Mouse (Mus musculus) kidney, embryonic 16.5 days (tissue): ENCODE data around the gene Gm45618. TPM values are rescaled to one million over a fixed set of nuclear protein-coding genes. Genes with fewer than 3 reads are reported as not detected.
A peak's percentile ranks its signal among the peaks of the same experiment; 100 is the strongest.

Experiments used
- ATAC-seq: fragments of 200-750 bp; cut with Nextera tagmentation; 2 replicates; pipeline ENCODE4 v1.8.0; 2017; ENCODE audit warnings: moderate TSS enrichment; ENCODE audit not compliant: low FRiP score, low TSS enrichment
- H3K27ac ChIP-seq: fragments of 300-500 bp; sonication (generic); 2 replicates; pipeline ENCODE4 v1.5.1; 2014; ENCODE audit warnings: low read length
- H3K27me3 ChIP-seq: fragments of 300-500 bp; sonication (generic); 2 replicates; pipeline ENCODE4 v1.6.1; 2014; ENCODE audit warnings: low read length, control low read depth, mixed read lengths; ENCODE audit not compliant: insufficient read depth
- H3K36me3 ChIP-seq: fragments of 300-500 bp; sonication (generic); 2 replicates; pipeline ENCODE4 v1.6.1; 2014; ENCODE audit warnings: low read length, control low read depth, mixed read lengths; ENCODE audit not compliant: insufficient read depth
- H3K4me1 ChIP-seq: fragments of 300-500 bp; sonication (generic); 2 replicates; pipeline ENCODE4 v1.6.1; 2014; ENCODE audit warnings: low read length, control low read depth, mixed read lengths; ENCODE audit not compliant: insufficient read depth
- H3K4me2 ChIP-seq: fragments of 300-500 bp; sonication (generic); replicated peaks from 2 replicates; pipeline ENCODE4 v1.6.1; 2014; ENCODE audit warnings: low read depth, low read length
- H3K4me3 ChIP-seq: fragments of 300-500 bp; sonication (generic); 2 replicates; pipeline ENCODE4 v1.5.1; 2014; ENCODE audit warnings: mild to moderate bottlenecking, low read length
- H3K9ac ChIP-seq: fragments of 300-500 bp; sonication (generic); replicated peaks from 2 replicates; pipeline ENCODE4 v1.6.1; 2014; ENCODE audit warnings: low read length
- H3K9me3 ChIP-seq: fragments of 300-500 bp; sonication (generic); 2 replicates; pipeline ENCODE4 v1.6.1; 2016; ENCODE audit warnings: low read length, control low read depth
- WGBS: fragments of 180-500 bp; shearing (Covaris S2); extraction: QIAGEN DNeasy Blood & Tissue Kit; methylation state at CpG from one replicate; pipeline ENCODE4 v1.1.7; 2014; 5-methylcytosine and 5-hydroxymethylcytosine counted together
- polyA plus RNA-seq: library from polyadenylated mRNA; unstranded; fragments of >200 nt; fragmentation: Nextera tagmentation; extraction: Ambion mirVana; gene quantifications from 2 replicates; pipeline ENCODE4 v1.2.1, GENCODE M21; 2015

Gene Gm45618
- polyA plus RNA-seq, 1 experiment from 2014 or later, result not detected

DNA sequence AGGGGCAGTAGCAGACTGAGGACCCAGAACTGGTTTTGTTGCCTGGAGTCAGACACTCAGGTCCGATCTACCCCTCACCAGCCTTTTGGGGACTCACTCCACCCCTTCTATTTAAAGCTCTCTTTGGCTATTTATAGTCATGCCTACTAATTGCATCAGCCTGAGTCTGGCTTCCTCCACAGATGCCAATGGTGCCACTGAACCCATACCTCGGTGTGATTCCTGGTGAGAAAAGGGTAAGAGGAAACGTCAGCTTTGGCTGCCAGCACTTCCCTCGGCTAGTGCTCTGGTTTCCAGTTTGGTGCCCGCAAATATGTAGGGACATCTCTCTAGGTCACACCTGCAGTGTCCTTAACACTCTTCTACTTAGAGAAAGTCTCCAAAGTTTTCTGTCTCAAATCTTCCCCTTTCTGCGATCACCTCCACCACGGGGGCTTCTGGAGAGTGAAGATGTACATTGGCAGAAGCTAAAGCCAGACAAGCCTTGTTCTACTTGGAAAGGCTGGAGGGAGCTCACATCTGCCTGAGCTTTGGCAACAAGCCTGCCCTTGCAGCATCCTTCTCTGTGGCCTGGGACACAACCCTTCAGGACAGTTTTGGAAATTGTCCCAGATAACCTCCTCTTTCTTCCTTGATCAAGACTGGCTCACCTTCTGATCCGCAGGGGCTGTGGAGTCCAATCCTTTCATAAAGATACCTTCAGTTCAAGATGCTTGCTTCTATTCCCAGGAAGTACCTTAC lies 46.2 kb downstream of the Gm45618 start:
- ATAC-seq, result no peak
- 73% methylated on average over 8 of the region's 8 CpGs for WGBS
- H3K27ac ChIP-seq, result no peak overlapping the region
- H3K4me1 ChIP-seq, result peaks cover 4% of the 10 kb centered on the region; the same call in 1 of the 2 replicates
- no peaks in the 10 kb centered on the region; the same call in 1 of the 2 replicates for H3K27me3 ChIP-seq
- no peak overlapping the region for H3K4me2 ChIP-seq
- H3K9ac ChIP-seq, result no peak overlapping the region
- H3K4me3 ChIP-seq, result no peak overlapping the region
- H3K9me3 ChIP-seq, result no peaks in the 10 kb centered on the region
- H3K36me3 ChIP-seq, result no peaks in the 10 kb centered on the region

DNA sequence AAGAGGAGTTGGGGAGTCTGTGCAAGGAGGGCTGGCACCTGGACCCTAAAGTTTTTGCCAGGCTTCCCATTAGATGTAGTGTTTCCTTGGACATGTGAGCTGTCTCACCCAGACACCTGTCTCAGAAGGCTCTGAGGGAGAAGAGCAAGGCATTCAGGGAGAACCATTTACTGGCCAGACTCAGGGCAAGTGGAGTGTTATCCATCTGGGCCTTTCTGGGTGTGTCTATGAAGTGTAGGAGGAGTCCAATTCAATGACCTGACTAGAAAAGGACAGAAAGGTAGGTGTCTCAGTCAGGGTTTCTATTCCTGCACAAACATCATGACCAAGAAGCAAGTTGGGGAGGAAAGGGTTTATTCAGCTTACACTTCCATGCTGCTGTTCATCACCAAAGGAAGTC lies 48.8 kb downstream of the Gm45618 start:
- Histone ChIP-seq H3K9me3 (no peaks in the 10 kb centered on the region), H3K4me2 (no peak overlapping the region), H3K27me3 (no peaks in the 10 kb centered on the region; the same call in 1 of the 2 replicates), H3K4me3 (no peak overlapping the region), H3K36me3 (no peaks in the 10 kb centered on the region), H3K27ac (no peak overlapping the region), H3K9ac (no peak overlapping the region), H3K4me1 (peaks cover 4% of the 10 kb centered on the region; the same call in 1 of the 2 replicates)
- ATAC-seq, result no peak

DNA sequence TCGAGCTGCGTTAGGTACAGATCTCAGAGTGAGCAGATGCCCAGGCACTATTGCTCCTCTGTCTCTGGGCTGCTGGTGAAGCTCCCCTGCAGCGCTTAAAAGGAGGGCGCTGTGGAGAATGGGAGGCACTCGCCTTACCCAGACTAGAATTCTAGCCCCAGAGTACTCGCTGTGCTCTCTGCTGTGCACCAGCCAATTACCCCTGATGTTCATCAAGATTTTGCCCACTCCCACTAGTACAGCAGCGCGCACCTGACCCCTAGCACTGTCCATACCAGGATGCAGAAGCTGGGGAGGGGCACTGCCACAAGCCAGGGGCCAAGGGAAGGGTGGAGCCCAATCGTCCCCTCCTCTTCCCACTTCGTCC lies 49.3 kb downstream of the Gm45618 start:
- Histone ChIP-seq H3K36me3 (no peaks in the 10 kb centered on the region), H3K27ac (no peak overlapping the region), H3K4me3 (0 out of 2 replicates have a peak overlapping the region, but pooled peaks have one; percentile 8), H3K9ac (no peak overlapping the region), H3K4me2 (peak overlapping the region; percentile 41), H3K4me1 (peaks cover 4% of the 10 kb centered on the region; the same call in 1 of the 2 replicates), H3K9me3 (no peaks in the 10 kb centered on the region), H3K27me3 (no peaks in the 10 kb centered on the region; the same call in 1 of the 2 replicates)
- WGBS, result 5% methylated on average over 8 of the region's 10 CpGs
- ATAC-seq, result 0 out of 2 replicates have a peak, but pooled peaks have one; percentile 31

DNA sequence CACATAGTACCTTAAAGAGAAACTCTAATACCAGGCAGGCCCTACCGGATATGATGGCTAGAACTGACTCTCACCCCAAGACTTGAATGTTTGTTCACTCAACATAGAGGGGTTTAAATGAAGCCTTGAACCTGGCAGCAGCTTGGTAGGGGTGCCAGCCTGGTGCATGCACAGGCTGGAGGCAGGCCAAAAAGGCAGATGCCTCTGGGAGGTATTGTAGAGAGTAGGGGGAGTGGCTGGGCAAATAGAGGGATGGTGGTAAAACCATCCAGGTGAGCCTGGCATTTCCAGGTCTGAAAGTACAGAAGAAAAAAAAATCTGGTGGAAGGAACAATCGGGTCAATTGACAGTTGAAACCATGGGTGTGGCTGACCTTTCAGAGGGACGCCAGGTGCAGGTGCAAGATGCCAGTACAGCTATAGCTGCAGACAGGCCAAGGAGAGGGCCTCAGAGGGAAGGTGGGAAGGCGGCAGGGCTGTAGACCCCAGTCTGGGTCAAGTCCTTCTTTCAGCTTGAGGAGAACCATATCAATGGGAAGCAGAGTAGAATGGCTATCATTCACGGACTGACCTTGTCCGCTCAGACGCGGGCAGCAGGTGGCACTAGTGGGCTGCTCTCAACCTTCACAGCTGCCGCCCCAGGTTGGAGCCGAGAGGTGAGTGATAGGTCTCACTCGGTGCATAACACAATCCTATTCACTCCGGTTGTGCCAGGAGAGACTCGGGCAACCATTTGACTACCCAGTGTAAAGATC lies 49.9 kb downstream of the Gm45618 start:
- WGBS, result 16% methylated on average over 13 of the region's 13 CpGs
- no peak overlapping the region for H3K27ac ChIP-seq
- no peaks in the 10 kb centered on the region for H3K36me3 ChIP-seq
- no peaks in the 10 kb centered on the region for H3K9me3 ChIP-seq
- H3K9ac ChIP-seq, result no peak overlapping the region
- ATAC-seq, result peak; percentile 61
- peaks cover 4% of the 10 kb centered on the region; the same call in 1 of the 2 replicates for H3K4me1 ChIP-seq
- 0 out of 2 replicates have a peak overlapping the region, but pooled peaks have one; percentile 8 for H3K4me3 ChIP-seq
- H3K4me2 ChIP-seq, result peak overlapping the region; percentile 41
- no peaks in the 10 kb centered on the region; the same call in 1 of the 2 replicates for H3K27me3 ChIP-seq

Other genes starting within 250 kb of the Gm45618 start
- gene Tollip, start 202.2 kb downstream of the Gm45618 start, polyA plus RNA-seq, result 52.6 and 53.3 TPM in 2 replicates
- 0.61 and 0.85 TPM in 2 replicates for gene Brsk2, start 171.0 kb downstream of the Gm45618 start, polyA plus RNA-seq
- gene Mob2, start 59.7 kb downstream of the Gm45618 start, polyA plus RNA-seq, result 69.1 and 77.2 TPM in 2 replicates
- 2.4 and 2.5 TPM in 2 replicates for gene Dusp8, start 24.9 kb downstream of the Gm45618 start, polyA plus RNA-seq
- gene Gm39115, start 15.3 kb upstream of the Gm45618 start, polyA plus RNA-seq, result not detected in 2 replicates
- not detected in 2 replicates for gene Gm45337, start 23.9 kb upstream of the Gm45618 start, polyA plus RNA-seq
- gene Gm29735, start 36.4 kb upstream of the Gm45618 start, polyA plus RNA-seq, result not detected in 2 replicates
- gene Gm4553, start 45.0 kb upstream of the Gm45618 start, polyA plus RNA-seq, result not detected in 2 replicates
- not detected in 2 replicates for gene Krtap5-2, start 55.3 kb upstream of the Gm45618 start, polyA plus RNA-seq
- not detected in 2 replicates for gene Gm10153, start 69.7 kb upstream of the Gm45618 start, polyA plus RNA-seq
- gene Krtap5-3, start 80.6 kb upstream of the Gm45618 start, polyA plus RNA-seq, result not detected in 2 replicates
- gene Gm7579, start 91.1 kb upstream of the Gm45618 start, polyA plus RNA-seq, result not detected in 2 replicates
- gene Krtap5-5, start 109.2 kb upstream of the Gm45618 start, polyA plus RNA-seq, result not detected in 2 replicates
- not detected in 2 replicates for gene Gm40460, start 120.3 kb upstream of the Gm45618 start, polyA plus RNA-seq
- not detected in 2 replicates for gene Gm2431, start 137.6 kb upstream of the Gm45618 start, polyA plus RNA-seq
- gene Gm4559, start 153.6 kb upstream of the Gm45618 start, polyA plus RNA-seq, result not detected in 2 replicates
- not detected in 2 replicates for gene Krtap5-1, start 176.4 kb upstream of the Gm45618 start, polyA plus RNA-seq
- gene Krtap5-4, start 182.8 kb upstream of the Gm45618 start, polyA plus RNA-seq, result not detected in 2 replicates